Mouse (Mus musculus) megakaryocyte, embryonic 14.5 days (primary cell): Measurements from ENCODE around the gene Bcar3.

Source experiments
- FLI1 ChIP-seq: IDR thresholded peaks from 2 replicates; pipeline ENCODE4 v1.6.1; 2012; ENCODE audit warnings: low read length, inconsistent platforms, mixed read lengths
- GATA1 ChIP-seq: IDR thresholded peaks from 3 replicates; pipeline ENCODE4 v1.6.1; 2012; ENCODE audit warnings: mixed read lengths, low read length, inconsistent platforms, borderline replicate concordance

DNA sequence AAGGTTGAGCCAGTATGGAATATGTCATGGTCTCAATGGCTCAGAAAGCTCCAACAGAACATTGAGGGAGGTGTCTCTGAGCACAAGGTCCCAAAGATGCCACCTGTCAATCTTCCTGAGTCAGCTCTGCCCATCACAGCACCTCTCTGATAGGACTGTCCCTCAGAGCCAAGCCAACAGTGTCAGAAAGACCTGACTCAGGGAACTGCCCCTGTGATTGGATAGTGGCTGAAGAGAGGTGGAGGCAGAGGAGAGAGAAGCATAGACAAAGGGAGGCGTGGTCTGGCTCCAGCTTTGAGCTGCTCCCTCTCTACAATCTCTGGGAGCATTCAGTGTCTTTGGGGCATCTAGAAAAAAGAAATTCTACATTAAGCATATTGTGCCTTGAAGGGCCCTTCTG, 163.8 kb downstream of the Bcar3 start:
- TF ChIP-seq GATA1, result no peak
- no peak for TF ChIP-seq FLI1
